Mouse (Mus musculus): ENCODE results near the gene Gnao1. TPM values are rescaled to one million over a fixed set of nuclear protein-coding genes. Genes with fewer than 3 reads are reported as not detected.
A peak's percentile ranks its signal among the peaks of the same experiment; 100 is the strongest.

Gnao1 gene
- total and polyA plus RNA-seq, 2 experiments: under 0.01 to 0.26 TPM

GRCm38 (mm10) chr8:93981679-93982215 lies 172.0 kb downstream of the Gnao1 start:
- H3K4me3 ChIP-seq (ENCODE audit: insufficient read depth, low read depth, low read length): no peak overlapping the region
- no peak overlapping the region for H3K27ac ChIP-seq (replicated peaks; ENCODE audit: insufficient read depth, low read depth, low read length)
- no peak for DNase-seq (ENCODE audit: extremely low read depth, low read depth, low spot score)
- TF ChIP-seq POLR2A (IDR thresholded peaks at IDR 0.05; ENCODE audit: extremely low read depth, insufficient read depth, low read length) (no peak), CTCF (IDR thresholded peaks at IDR 0.05; ENCODE audit: low read depth, low read length) (no peak)
- no peaks in the 10 kb centered on the region for H3K4me1 ChIP-seq (ENCODE audit: control insufficient read depth, insufficient read depth, low read length)
- peaks cover 83% of the 10 kb centered on the region for H3K36me3 ChIP-seq (ENCODE audit: control insufficient read depth, insufficient read depth, low read length)
- H3K27me3 ChIP-seq (ENCODE audit: control insufficient read depth, insufficient read depth, low read length): no peaks in the 10 kb centered on the region
- WGBS: 91% methylated on average over 5 of the region's 5 CpGs
- no peak overlapping the region for H3K9ac ChIP-seq (ENCODE audit: low read depth, low read length)
- H3K79me2 ChIP-seq (ENCODE audit: control insufficient read depth, insufficient read depth, low read length): no peaks in the 10 kb centered on the region

- no peak for DNase-seq (ENCODE audit: extremely low read depth, low read depth, low spot score)
- Histone ChIP-seq H3K9ac (ENCODE audit: low read depth, low read length) (no peak overlapping the region), H3K4me3 (ENCODE audit: insufficient read depth, low read depth, low read length) (no peak overlapping the region), H3K27ac (replicated peaks; ENCODE audit: insufficient read depth, low read depth, low read length) (no peak overlapping the region), H3K27me3 (ENCODE audit: control insufficient read depth, insufficient read depth, low read length) (no peaks in the 10 kb centered on the region), H3K4me1 (ENCODE audit: control insufficient read depth, insufficient read depth, low read length) (no peaks in the 10 kb centered on the region), H3K36me3 (ENCODE audit: control insufficient read depth, insufficient read depth, low read length) (peaks cover 83% of the 10 kb centered on the region), H3K79me2 (ENCODE audit: control insufficient read depth, insufficient read depth, low read length) (peaks cover 3% of the 10 kb centered on the region; the same call in 1 of the 2 replicates)
- TF ChIP-seq POLR2A (IDR thresholded peaks at IDR 0.05; ENCODE audit: extremely low read depth, insufficient read depth, low read length) (no peak), CTCF (IDR thresholded peaks at IDR 0.05; ENCODE audit: low read depth, low read length) (peak; percentile 28)
- WGBS: 94% methylated on average over 3 of the region's 3 CpGs
These were observed 174.1 kb downstream of the Gnao1 start for GRCm38 (mm10) chr8:93983827-93984226.

- DNase-seq (ENCODE audit: extremely low read depth, low read depth, low spot score): no peak
- no peak overlapping the region for H3K4me3 ChIP-seq (ENCODE audit: insufficient read depth, low read depth, low read length)
- H3K9ac ChIP-seq (ENCODE audit: low read depth, low read length): no peak overlapping the region
- H3K27ac ChIP-seq (replicated peaks; ENCODE audit: insufficient read depth, low read depth, low read length): no peak overlapping the region
- H3K4me1 ChIP-seq (ENCODE audit: control insufficient read depth, insufficient read depth, low read length): no peaks in the 10 kb centered on the region
- H3K36me3 ChIP-seq (ENCODE audit: control insufficient read depth, insufficient read depth, low read length): peaks cover 82% of the 10 kb centered on the region
- 88% methylated on average over 3 of the region's 3 CpGs for WGBS
- H3K79me2 ChIP-seq (ENCODE audit: control insufficient read depth, insufficient read depth, low read length): peaks cover 3% of the 10 kb centered on the region; the same call in 1 of the 2 replicates
- TF ChIP-seq POLR2A (IDR thresholded peaks at IDR 0.05; ENCODE audit: extremely low read depth, insufficient read depth, low read length) (no peak), CTCF (IDR thresholded peaks at IDR 0.05; ENCODE audit: low read depth, low read length) (no peak)
- no peaks in the 10 kb centered on the region for H3K27me3 ChIP-seq (ENCODE audit: control insufficient read depth, insufficient read depth, low read length)
These were observed 175.0 kb downstream of the Gnao1 start for GRCm38 (mm10) chr8:93984731-93985130.

GRCm38 (mm10) chr8:93989739-93990138 lies 180.0 kb downstream of the Gnao1 start:
- H3K27me3 ChIP-seq (ENCODE audit: control insufficient read depth, insufficient read depth, low read length): no peaks in the 10 kb centered on the region
- peaks cover 7% of the 10 kb centered on the region; the same call in 1 of the 2 replicates for H3K79me2 ChIP-seq (ENCODE audit: control insufficient read depth, insufficient read depth, low read length)
- peaks cover 47% of the 10 kb centered on the region for H3K36me3 ChIP-seq (ENCODE audit: control insufficient read depth, insufficient read depth, low read length)
- H3K4me1 ChIP-seq (ENCODE audit: control insufficient read depth, insufficient read depth, low read length): no peaks in the 10 kb centered on the region; the same call in 1 of the 2 replicates
- TF ChIP-seq POLR2A (IDR thresholded peaks at IDR 0.05; ENCODE audit: extremely low read depth, insufficient read depth, low read length) (no peak), CTCF (IDR thresholded peaks at IDR 0.05; ENCODE audit: low read depth, low read length) (no peak)
- no peak overlapping the region for H3K27ac ChIP-seq (replicated peaks; ENCODE audit: insufficient read depth, low read depth, low read length)
- H3K4me3 ChIP-seq (ENCODE audit: insufficient read depth, low read depth, low read length): no peak overlapping the region
- no peak overlapping the region for H3K9ac ChIP-seq (ENCODE audit: low read depth, low read length)
- no peak for DNase-seq (ENCODE audit: extremely low read depth, low read depth, low spot score)
- 53% methylated on average over 4 of the region's 4 CpGs for WGBS

- H3K27me3 ChIP-seq (ENCODE audit: control insufficient read depth, insufficient read depth, low read length): no peaks in the 10 kb centered on the region
- H3K79me2 ChIP-seq (ENCODE audit: control insufficient read depth, insufficient read depth, low read length): peaks cover 8% of the 10 kb centered on the region; the same call in 1 of the 2 replicates
- H3K4me3 ChIP-seq (ENCODE audit: insufficient read depth, low read depth, low read length): no peak overlapping the region
- peaks cover 55% of the 10 kb centered on the region for H3K36me3 ChIP-seq (ENCODE audit: control insufficient read depth, insufficient read depth, low read length)
- H3K27ac ChIP-seq (replicated peaks; ENCODE audit: insufficient read depth, low read depth, low read length): no peak overlapping the region
- TF ChIP-seq CTCF (IDR thresholded peaks at IDR 0.05; ENCODE audit: low read depth, low read length): no peak
- no peak for TF ChIP-seq POLR2A (IDR thresholded peaks at IDR 0.05; ENCODE audit: extremely low read depth, insufficient read depth, low read length)
- no peak overlapping the region for H3K9ac ChIP-seq (ENCODE audit: low read depth, low read length)
- WGBS: 92% methylated on average over 2 of the region's 2 CpGs
- H3K4me1 ChIP-seq (ENCODE audit: control insufficient read depth, insufficient read depth, low read length): no peaks in the 10 kb centered on the region
- DNase-seq (ENCODE audit: extremely low read depth, low read depth, low spot score): no peak
These were observed 189.2 kb downstream of the Gnao1 start for GRCm38 (mm10) chr8:93998961-93999360.

- Histone ChIP-seq H3K4me1 (ENCODE audit: control insufficient read depth, insufficient read depth, low read length) (peaks cover 2% of the 10 kb centered on the region), H3K27ac (replicated peaks; ENCODE audit: insufficient read depth, low read depth, low read length) (no peak overlapping the region), H3K9ac (ENCODE audit: low read depth, low read length) (no peak overlapping the region), H3K27me3 (ENCODE audit: control insufficient read depth, insufficient read depth, low read length) (no peaks in the 10 kb centered on the region), H3K79me2 (ENCODE audit: control insufficient read depth, insufficient read depth, low read length) (peaks cover 29% of the 10 kb centered on the region; the same call in 1 of the 2 replicates), H3K4me3 (ENCODE audit: insufficient read depth, low read depth, low read length) (no peak overlapping the region), H3K36me3 (ENCODE audit: control insufficient read depth, insufficient read depth, low read length) (peaks cover 41% of the 10 kb centered on the region)
- DNase-seq (ENCODE audit: extremely low read depth, low read depth, low spot score): no peak
- WGBS: 86% methylated on average over 9 of the region's 9 CpGs
- TF ChIP-seq POLR2A (IDR thresholded peaks at IDR 0.05; ENCODE audit: extremely low read depth, insufficient read depth, low read length) (no peak), CTCF (IDR thresholded peaks at IDR 0.05; ENCODE audit: low read depth, low read length) (no peak)
These were observed 194.4 kb downstream of the Gnao1 start for GRCm38 (mm10) chr8:94004139-94004538.

Measured in liver, adult 2 months (tissue).